Mouse (Mus musculus): ENCODE results near the gene Ngef.

- TF ChIP-seq CHD2 (IDR thresholded peaks at IDR 0.05; ENCODE audit: low read depth, low read length) (no peak), ZC3H11A (IDR thresholded peaks at IDR 0.05; ENCODE audit: borderline replicate concordance, low read depth, low read length) (no peak), HCFC1 (IDR thresholded peaks at IDR 0.05; ENCODE audit: borderline replicate concordance, insufficient read depth, low read length) (no peak)
Measured at GRCm38 (mm10) chr1:87521523-87521922, 52.1 kb downstream of the Ngef start.
